Mouse (Mus musculus) adrenal gland, postnatal 14 days (tissue): ENCODE measurements around the gene Acad8. TPM values are rescaled to one million over a fixed set of nuclear protein-coding genes. Genes with fewer than 3 reads are reported as not detected.

Experiments
- DNase-seq: peaks from one replicate; pipeline ENCODE4 v3.0.0; 2021; ENCODE audit warnings: mixed read lengths
- long read RNA-seq, 2 experiments: library from polyadenylated mRNA; stranded (forward); transcript quantifications; one replicate each; pipeline ENCODE4 v2.0.0; 2021
- total RNA-seq: library from RNA; stranded (reverse); gene quantifications from 2 replicates; pipeline ENCODE4 v1.2.3, GENCODE M21; 2021

Acad8 gene
- 75.8 and 76.9 TPM in 2 replicates for total RNA-seq
- long read RNA-seq, experiment 1, transcript Acad8-207 (2 exons, 785 nt) = minor isoform, 8 of 219 reads
- long read RNA-seq, experiment 1, transcript Acad8-201 (11 exons, 2,859 nt) = major isoform, 156 of 219 reads
- long read RNA-seq, experiment 1, partial matches to known transcripts = 4 of 219 reads
- long read RNA-seq, experiment 1, other reads (novel, unspliced or antisense) = 50 of 219 reads
- long read RNA-seq, experiment 2, transcript Acad8-207 (2 exons, 785 nt) = minor isoform, 5 of 175 reads
- long read RNA-seq, experiment 2, transcript Acad8-201 (11 exons, 2,859 nt) = major isoform, 132 of 175 reads
- long read RNA-seq, experiment 2, partial matches to known transcripts = 5 of 175 reads
- long read RNA-seq, experiment 2, other reads (novel, unspliced or antisense) = 33 of 175 reads

GRCm38 (mm10) chr9:26999461-27000395 is at the start of gene Acad8, which contains the start of gene Thyn1:
Acad8 (minus strand) TSS chr9:26999566.
Thyn1 (plus strand) TSS chr9:26999710.
- peak; percentile 98 for DNase-seq

GRCm38 (mm10) chr9:27043892-27044291 is 44.5 kb upstream of the Acad8 start:
- DNase-seq = no peak

DNA sequence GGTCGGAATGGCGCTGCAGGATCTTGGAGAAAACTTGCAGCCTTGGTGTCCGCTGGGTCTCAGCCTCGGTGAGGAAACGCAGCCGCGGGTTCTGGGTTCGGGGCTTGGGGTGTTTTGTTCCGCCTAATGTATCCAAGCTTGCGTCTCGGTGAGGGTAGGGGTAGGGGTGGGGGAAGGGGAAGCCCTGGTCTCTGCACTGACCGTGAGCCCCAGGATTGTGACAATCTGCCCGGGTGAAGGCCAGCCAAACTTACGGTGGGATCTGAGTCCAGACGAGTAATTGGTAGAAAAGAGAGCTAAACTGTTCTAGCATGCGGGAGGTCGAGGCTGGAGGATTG is 31.4 kb upstream of the Acad8 start:
- DNase-seq = no peak

DNA sequence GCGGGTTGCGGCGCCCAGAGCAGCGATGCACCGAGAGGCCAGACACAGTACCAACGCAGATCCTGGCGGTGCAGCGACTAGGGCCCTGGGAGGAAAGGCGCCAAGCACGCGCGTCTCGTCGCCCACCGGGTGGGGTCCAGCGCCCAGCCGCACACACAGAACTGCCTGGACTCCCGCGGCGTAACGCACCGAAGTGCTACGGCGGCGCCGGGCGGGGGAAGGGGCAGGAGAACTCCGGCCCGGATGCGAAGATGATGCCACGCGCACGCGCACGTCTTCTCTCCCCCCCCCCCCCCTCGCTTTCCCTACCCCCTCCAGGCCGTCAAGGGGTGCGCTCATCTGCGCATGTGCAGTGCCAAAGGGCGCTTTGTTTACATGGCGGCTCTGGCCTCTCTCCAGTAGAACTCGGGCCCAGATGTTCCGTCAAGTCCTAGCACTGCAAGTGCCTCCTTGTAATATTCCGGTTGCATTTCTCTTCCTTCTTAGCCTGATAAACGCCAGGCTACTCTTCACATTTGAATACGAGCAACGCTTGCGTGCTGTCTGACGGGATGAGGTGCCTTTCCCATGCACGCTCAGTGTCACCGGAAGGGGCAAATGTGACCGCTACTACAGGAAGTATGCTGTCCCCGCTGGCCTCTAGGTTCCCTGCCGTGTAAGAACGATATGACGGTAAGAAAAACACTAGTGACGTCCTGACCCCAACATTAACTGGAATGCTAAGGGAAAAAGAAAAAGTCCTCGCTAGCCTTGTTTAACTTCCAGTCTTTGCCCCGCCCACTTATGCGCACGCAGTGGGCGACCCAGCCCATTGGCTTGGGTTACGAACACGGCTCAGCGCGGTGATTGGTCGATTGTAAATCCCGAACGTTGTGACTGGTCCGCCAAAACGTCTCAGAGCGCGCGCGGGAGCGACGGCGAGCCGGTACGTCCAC is 30.7 kb upstream of the Acad8 start, which contains the start of the genes Vps26b and Ncapd3:
Gene Vps26b, minus strand, starts transcription at position 238 of the 935 bp plus-strand sequence.
Gene Ncapd3, plus strand, starts transcription at position 348 of the 935 bp plus-strand sequence.
- DNase-seq = peak; percentile 98

GRCm38 (mm10) chr9:27029022-27029827 is 29.9 kb upstream of the Acad8 start:
- DNase-seq = peak; percentile 72

- no peak for DNase-seq
Observed at GRCm38 (mm10) chr9:27026708-27027107, 27.3 kb upstream of the Acad8 start.

DNA sequence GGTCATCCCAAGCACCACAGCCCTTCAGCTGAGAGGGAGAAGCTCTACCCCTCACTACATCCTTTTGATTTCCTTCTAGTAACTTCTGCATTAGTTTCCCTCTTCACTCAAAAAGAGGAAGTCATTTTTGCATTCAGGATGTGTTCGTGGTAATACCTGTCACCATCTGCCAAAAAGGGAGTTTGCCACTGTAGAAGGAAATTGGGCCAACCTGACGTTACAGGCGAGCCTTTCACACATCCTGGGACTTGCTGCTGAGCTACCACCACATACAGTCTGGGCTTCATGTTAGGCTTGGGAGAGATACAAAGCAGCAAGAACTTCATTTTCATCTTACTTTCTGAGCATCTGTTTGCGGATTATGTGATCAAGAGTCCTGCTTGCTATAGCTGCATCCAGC is 24.3 kb upstream of the Acad8 start:
- DNase-seq = no peak

GRCm38 (mm10) chr9:27018961-27019360 is 19.6 kb upstream of the Acad8 start:
- no peak for DNase-seq

DNA sequence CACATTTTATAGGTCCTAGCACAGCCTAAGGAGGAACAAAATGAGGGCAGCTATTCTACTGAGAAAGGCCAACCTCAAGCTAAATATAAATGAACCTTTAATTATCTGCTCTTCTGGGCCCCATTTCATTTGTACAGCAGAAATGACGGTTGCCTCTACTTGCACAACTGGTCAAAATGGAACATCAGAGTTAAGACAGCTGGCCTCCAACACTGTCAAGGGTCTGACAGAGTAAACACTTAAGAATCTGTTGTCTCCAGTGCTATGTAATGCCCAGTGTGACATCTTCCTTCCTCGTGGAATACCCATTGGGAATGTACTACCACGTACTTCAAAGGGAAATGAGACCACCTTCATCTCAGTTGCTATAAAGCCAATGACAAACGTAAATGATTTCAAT is 12.2 kb upstream of the Acad8 start:
- no peak for DNase-seq

DNA sequence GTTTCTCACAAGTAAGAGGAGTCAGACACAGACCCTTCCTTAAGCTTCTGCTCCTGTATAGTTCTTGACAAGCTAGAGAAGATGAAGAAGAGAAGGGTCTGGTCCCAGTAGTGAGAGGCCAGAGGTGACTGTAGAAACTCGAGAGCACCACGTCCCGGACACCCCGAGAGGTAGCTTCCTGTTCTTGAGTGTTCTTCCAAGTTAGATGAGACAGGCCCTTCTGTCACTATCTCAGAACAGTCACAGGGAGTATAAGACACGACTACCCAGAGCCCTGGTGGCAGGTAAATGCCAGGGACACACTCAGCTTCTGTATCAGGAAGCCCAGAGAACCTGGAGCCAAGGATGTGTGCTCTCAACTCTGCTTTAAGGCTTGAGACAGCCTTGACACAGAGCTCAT is 9.9 kb upstream of the Acad8 start:
- DNase-seq = no peak

GRCm38 (mm10) chr9:27006866-27007265 is 7.5 kb upstream of the Acad8 start:
- DNase-seq = no peak

DNA sequence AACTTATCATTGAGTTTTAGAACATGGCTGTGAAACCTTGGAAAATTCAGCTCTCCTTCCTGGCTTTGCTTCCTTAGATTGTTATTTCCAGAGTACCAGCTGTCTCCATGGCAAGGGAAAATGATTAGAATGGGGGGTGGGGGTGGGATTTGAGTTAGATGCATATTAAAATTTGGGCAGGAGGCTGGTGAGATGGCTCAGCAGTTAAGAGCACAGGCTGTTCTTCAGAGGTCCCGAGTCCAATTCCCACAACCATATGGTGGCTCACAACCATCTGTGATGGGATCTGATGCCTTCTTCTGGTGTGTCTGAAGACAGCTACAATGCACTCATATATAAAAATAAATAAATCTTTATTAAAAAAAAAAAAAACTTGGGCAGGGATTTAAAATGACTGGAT is 6.6 kb upstream of the Acad8 start:
- no peak for DNase-seq

GRCm38 (mm10) chr9:27005231-27005630 is 5.9 kb upstream of the Acad8 start:
- no peak for DNase-seq

- peak; percentile 53 for DNase-seq
Observed at GRCm38 (mm10) chr9:26998669-26999460, 501 bp downstream of the Acad8 start.

DNA sequence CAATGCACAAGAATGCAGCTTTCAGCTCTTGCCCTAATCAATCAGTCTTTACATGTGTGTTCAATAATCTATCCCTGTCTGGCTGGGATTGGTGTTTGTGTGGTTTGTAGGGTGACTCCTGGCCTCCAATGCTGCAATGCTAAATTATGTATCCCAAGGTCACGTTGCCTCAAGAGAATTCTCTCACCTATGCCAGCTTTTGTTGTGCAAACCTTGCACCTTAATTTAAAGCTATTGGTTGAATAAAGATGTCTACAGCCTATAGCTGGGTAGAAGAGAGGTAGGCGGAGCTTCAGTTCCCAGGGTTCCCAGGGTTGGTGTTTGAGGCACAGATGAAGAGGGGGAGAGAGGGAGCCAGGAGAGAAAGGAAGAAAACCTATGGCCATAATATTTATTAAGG is 1.9 kb downstream of the Acad8 start:
- DNase-seq = no peak

DNA sequence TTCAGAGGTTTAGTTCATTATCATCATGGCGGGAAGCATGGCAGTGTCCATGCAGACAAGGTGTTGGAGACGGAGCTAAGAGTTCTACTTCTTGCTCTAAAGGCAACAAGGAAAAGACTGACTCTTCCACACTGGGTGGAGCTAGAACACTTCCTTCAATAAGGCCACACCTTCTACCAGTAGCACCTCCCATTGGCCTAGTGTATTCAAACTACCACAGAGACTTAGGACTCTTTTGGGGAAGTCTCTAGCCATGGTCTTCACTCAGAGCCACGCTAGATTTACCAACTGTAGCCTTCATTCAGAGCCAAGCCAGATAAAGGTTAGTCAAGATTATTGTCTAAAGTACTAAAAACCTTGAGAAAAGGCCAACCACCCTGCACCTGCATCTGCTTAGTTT is 2.3 kb downstream of the Acad8 start:
- no peak for DNase-seq

DNA sequence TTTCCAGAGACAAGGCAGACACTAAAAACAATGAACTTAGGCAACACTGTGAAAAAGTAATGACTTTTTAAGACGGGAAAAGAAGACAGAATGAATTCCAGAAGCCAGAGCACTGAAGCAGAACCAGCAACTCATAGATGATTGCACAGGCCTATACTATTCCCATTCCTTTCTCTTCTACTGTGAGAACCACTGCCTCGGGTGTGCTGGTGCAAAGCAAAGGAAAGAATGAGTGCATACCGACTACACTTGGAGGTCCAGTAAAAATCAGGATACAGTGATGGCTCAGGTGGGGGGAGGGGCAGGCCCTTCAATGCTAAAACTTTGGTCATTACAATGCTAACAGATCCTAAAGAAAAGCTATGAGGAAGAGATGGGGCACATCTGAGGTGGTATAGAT is 5.5 kb downstream of the Acad8 start:
- no peak for DNase-seq

- no peak for DNase-seq
Observed at GRCm38 (mm10) chr9:26993118-26993517, 6.2 kb downstream of the Acad8 start.

DNA sequence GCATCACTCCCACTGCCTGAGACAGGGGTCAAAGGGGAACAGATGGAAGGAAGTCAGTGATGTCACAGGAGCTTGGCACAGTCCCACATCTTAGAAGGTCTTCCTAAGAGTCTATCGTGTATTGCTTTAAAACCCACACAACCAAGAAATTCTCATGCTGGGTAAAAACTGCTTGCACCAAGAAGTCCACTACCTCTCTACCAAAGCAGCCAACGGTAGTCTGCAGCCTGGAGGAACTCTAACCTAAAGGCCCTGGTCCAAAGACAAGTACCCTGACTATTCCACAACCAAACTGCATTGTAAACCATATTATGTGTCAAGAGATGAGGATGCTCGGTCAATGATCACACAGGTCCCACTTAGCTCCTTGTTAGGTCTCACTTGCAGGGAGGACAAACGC is 9.2 kb downstream of the Acad8 start:
- DNase-seq = no peak

DNA sequence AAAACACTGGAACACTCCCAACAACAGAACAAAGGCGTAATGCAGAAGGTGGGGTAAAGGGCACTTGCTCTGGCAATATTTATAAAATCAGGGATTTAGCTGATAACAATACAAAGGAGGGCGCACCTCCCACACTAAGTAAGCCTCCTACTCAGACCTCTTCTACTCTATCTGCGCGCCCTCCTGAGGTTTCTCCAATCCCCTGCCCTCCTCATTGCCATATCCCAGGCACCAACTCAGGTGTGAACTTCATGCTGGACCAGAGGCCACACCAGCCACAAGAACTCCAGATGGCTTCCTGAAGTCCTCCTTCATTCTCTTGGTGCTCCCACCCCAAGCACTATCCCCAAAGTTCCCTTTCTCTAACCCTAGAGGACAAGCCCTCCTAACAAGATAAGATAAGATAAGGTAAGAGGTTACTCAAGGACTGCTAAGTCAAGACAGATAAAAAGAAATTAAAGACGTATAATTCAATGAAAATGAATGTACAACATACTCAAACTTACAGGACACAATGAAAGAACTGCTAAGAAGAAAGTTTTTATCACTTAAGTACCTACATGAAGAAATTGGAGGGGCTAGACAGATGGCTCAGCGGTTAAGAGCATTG is 13.6 kb downstream of the Acad8 start:
- DNase-seq = no peak
